Mouse (Mus musculus) cerebellum, adult 9-11 months (tissue): ENCODE data around the gene Coq4.
A peak's percentile ranks its signal among the peaks of the same experiment; 100 is the strongest.

Source experiments
- DNase-seq: peaks from one replicate; pipeline ENCODE4 v3.0.0; 2022

The Coq4 gene

GRCm38 (mm10) chr2:29802075-29802826, 15.0 kb downstream of the Coq4 start, which contains the start of gene Slc27a4:
TSS of gene Slc27a4 (plus strand) at chr2:29802634.
- DNase-seq, result peak; percentile 96

GRCm38 (mm10) chr2:29802827-29803201, 15.5 kb downstream of the Coq4 start:
- DNase-seq, result no peak

- DNase-seq, result peak; percentile 59
Measured at GRCm38 (mm10) chr2:29803400-29803831, 16.1 kb downstream of the Coq4 start.

GRCm38 (mm10) chr2:29815678-29816371, 28.5 kb downstream of the Coq4 start:
- DNase-seq, result no peak

- peak; percentile 84 for DNase-seq
Measured at GRCm38 (mm10) chr2:29817426-29818232, 30.3 kb downstream of the Coq4 start.

GRCm38 (mm10) chr2:29819363-29819762, 32.1 kb downstream of the Coq4 start:
- DNase-seq, result no peak

- DNase-seq, result peak; percentile 70
Measured at GRCm38 (mm10) chr2:29820025-29820817, 32.9 kb downstream of the Coq4 start, which contains the start of gene Urm1. TSS of gene Urm1 (plus strand) at chr2:29820075.

- DNase-seq, result no peak
Measured at GRCm38 (mm10) chr2:29826318-29826925, 39.1 kb downstream of the Coq4 start.

GRCm38 (mm10) chr2:29826926-29827708, 39.8 kb downstream of the Coq4 start:
- DNase-seq, result peak; percentile 96

GRCm38 (mm10) chr2:29827709-29828024, 40.4 kb downstream of the Coq4 start:
- DNase-seq, result no peak

- peak; percentile 49 for DNase-seq
Measured at GRCm38 (mm10) chr2:29831106-29831505, 43.8 kb downstream of the Coq4 start.

GRCm38 (mm10) chr2:29833796-29834195, 46.5 kb downstream of the Coq4 start:
- DNase-seq, result no peak

- no peak for DNase-seq
Measured at GRCm38 (mm10) chr2:29835391-29835899, 48.2 kb downstream of the Coq4 start.

GRCm38 (mm10) chr2:29839460-29839859, 52.2 kb downstream of the Coq4 start:
- DNase-seq, result no peak

GRCm38 (mm10) chr2:29843231-29844105, 56.2 kb downstream of the Coq4 start:
- DNase-seq, result no peak

- no peak for DNase-seq
Measured at GRCm38 (mm10) chr2:29844115-29844514, 56.8 kb downstream of the Coq4 start.

- no peak for DNase-seq
Measured at GRCm38 (mm10) chr2:29844661-29845060, 57.4 kb downstream of the Coq4 start.

- no peak for DNase-seq
Measured at GRCm38 (mm10) chr2:29845636-29846035, 58.3 kb downstream of the Coq4 start.

- no peak for DNase-seq
Measured at GRCm38 (mm10) chr2:29846061-29846853, 59.0 kb downstream of the Coq4 start.
